Mouse (Mus musculus) E14TG2a.4 (cell line): ENCODE measurements at regions not wholly inside any gene's neighbourhood (a gene's known extent, or its start where the extent isn't known, plus 50 kb on each side); places are given as distances from the start of the nearest gene placed in this dataset.

ENCODE experiments used
- H3K27me3 ChIP-seq: 2 replicates; pipeline ENCODE4 v1.6.1; 2014; ENCODE audit warnings: low read length, control low read depth; ENCODE audit not compliant: insufficient read depth
- H3K36me3 ChIP-seq: 2 replicates; pipeline ENCODE4 v1.6.1; 2014; ENCODE audit warnings: low read length, control low read depth; ENCODE audit not compliant: insufficient read depth
- H3K4me1 ChIP-seq: replicated peaks from 2 replicates; pipeline ENCODE4 v1.6.1; 2014; ENCODE audit warnings: low read depth, low read length, control low read depth
- H3K4me3 ChIP-seq: replicated peaks from 2 replicates; pipeline ENCODE4 v1.5.1; 2014; ENCODE audit warnings: mild to moderate bottlenecking, low read length
- H3K9me3 ChIP-seq: 2 replicates; pipeline ENCODE4 v1.6.1; 2014; ENCODE audit warnings: low read length, control low read depth
- CTCF ChIP-seq: conservative IDR thresholded peaks from 2 replicates; pipeline ENCODE4 v1.5.1; 2014; ENCODE audit warnings: low read length
- NANOG ChIP-seq: IDR thresholded peaks from 2 replicates; pipeline ENCODE4 v1.6.1; 2014; ENCODE audit warnings: borderline replicate concordance, low read length, mixed read lengths
- POU5F1 ChIP-seq: IDR thresholded peaks from 2 replicates; pipeline ENCODE4 v1.6.1; 2014; ENCODE audit warnings: low read length, borderline replicate concordance

- Histone ChIP-seq H3K4me1 (no peaks in the 10 kb centered on the region), H3K36me3 (no peaks in the 10 kb centered on the region), H3K27me3 (no peaks in the 10 kb centered on the region), H3K9me3 (no peaks in the 10 kb centered on the region), H3K4me3 (no peak overlapping the region)
- TF ChIP-seq CTCF (no peak), POU5F1 (no peak), NANOG (no peak)
Observed at GRCm38 (mm10) chr13:83266591-83266990, 237.2 kb upstream of the Mef2c start.

DNA sequence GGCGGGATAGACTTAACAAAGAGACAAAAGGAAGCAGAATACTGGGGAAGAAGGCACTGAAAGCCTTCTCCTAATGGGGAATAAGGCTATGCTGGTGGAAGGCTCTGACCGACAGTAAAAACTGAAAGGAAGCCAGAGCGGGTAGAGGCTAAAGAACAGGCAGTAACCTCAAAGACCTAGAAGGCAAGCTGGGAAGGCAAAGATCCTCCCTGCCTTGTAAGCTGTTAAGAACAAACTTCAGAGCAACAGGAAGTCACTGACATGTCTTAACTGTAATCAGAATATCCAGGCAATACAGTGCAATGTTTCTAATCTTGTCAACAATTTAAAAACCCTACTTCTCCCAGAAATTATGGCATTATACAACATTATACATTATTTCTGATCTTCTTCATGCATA, 235.2 kb upstream of the Mef2c start:
- no peaks in the 10 kb centered on the region for H3K36me3 ChIP-seq
- H3K4me1 ChIP-seq = no peaks in the 10 kb centered on the region
- TF ChIP-seq CTCF (no peak), NANOG (no peak), POU5F1 (no peak)

GRCm38 (mm10) chr13:83278695-83279094, 225.1 kb upstream of the Mef2c start:
- H3K36me3 ChIP-seq = no peaks in the 10 kb centered on the region
- H3K4me1 ChIP-seq = no peaks in the 10 kb centered on the region
- TF ChIP-seq POU5F1 = no peak
- TF ChIP-seq CTCF = no peak
- no peak for TF ChIP-seq NANOG

More for the DNA sequence above, 235.2 kb upstream of the Mef2c start:
- Histone ChIP-seq H3K27me3 (no peaks in the 10 kb centered on the region), H3K4me3 (no peak overlapping the region), H3K9me3 (no peaks in the 10 kb centered on the region)

DNA sequence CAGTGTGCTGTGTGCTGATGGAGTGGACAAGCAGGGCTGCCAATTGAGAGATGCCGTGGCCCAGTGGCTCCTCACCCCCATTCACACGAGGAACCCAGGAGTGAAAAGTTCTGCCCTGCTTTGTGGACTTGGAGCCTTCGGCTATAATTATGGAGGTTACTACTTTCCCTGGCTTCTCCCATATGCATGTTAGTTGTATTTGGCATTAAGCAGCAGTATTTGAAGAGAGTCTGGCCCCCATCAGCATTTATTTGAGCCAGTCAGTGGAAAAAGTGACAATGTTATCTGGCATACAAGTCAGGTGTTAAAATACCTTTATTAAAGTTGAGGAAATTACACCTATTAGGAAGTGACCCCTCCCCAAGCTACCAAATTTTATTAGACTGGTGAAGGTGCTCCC, 196.1 kb upstream of the Mef2c start:
- H3K9me3 ChIP-seq = no peaks in the 10 kb centered on the region
- no peaks in the 10 kb centered on the region for H3K36me3 ChIP-seq
- TF ChIP-seq NANOG (no peak), CTCF (no peak), POU5F1 (no peak)
- no peaks in the 10 kb centered on the region for H3K27me3 ChIP-seq
- H3K4me3 ChIP-seq = no peak overlapping the region
- no peaks in the 10 kb centered on the region for H3K4me1 ChIP-seq

More at GRCm38 (mm10) chr13:83278695-83279094, 225.1 kb upstream of the Mef2c start:
- Histone ChIP-seq H3K27me3 (no peaks in the 10 kb centered on the region), H3K9me3 (no peaks in the 10 kb centered on the region), H3K4me3 (no peak overlapping the region)

- no peak overlapping the region for H3K4me3 ChIP-seq
- TF ChIP-seq NANOG (no peak), CTCF (no peak), POU5F1 (no peak)
- no peaks in the 10 kb centered on the region for H3K36me3 ChIP-seq
- no peaks in the 10 kb centered on the region for H3K9me3 ChIP-seq
- no peaks in the 10 kb centered on the region for H3K4me1 ChIP-seq
- H3K27me3 ChIP-seq = no peaks in the 10 kb centered on the region
Observed at GRCm38 (mm10) chr13:83328488-83328887, 175.3 kb upstream of the Mef2c start.

DNA sequence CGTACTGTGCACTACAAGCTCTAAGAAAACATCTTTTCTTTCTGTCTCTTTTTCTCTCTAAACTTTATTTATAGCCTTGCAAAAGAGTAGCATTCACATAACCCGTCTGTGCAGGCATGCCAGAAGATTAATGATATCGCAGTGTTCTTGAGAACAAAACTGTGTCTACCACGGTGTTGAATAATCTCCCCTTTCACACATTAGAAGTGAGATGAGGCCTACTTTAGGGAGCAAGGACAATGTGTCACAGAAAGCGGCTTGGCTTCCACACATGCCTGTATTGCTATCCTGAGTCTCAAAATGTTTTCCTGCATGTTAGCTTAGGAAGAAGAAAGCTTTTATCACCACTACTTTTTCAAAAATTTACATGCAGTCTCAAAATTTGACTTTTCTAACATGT, 170.1 kb upstream of the Mef2c start:
- H3K9me3 ChIP-seq = no peaks in the 10 kb centered on the region
- no peaks in the 10 kb centered on the region for H3K27me3 ChIP-seq
- TF ChIP-seq CTCF = no peak
- TF ChIP-seq NANOG = no peak
- TF ChIP-seq POU5F1 = no peak
- H3K4me1 ChIP-seq = no peaks in the 10 kb centered on the region
- no peaks in the 10 kb centered on the region for H3K36me3 ChIP-seq
- H3K4me3 ChIP-seq = no peak overlapping the region

GRCm38 (mm10) chr13:83344611-83345319, 159.1 kb upstream of the Mef2c start:
- no peaks in the 10 kb centered on the region for H3K27me3 ChIP-seq
- H3K9me3 ChIP-seq = no peaks in the 10 kb centered on the region
- no peaks in the 10 kb centered on the region for H3K36me3 ChIP-seq
- TF ChIP-seq POU5F1 (no peak), CTCF (no peak), NANOG (no peak)
- no peaks in the 10 kb centered on the region for H3K4me1 ChIP-seq
- H3K4me3 ChIP-seq = no peak overlapping the region

DNA sequence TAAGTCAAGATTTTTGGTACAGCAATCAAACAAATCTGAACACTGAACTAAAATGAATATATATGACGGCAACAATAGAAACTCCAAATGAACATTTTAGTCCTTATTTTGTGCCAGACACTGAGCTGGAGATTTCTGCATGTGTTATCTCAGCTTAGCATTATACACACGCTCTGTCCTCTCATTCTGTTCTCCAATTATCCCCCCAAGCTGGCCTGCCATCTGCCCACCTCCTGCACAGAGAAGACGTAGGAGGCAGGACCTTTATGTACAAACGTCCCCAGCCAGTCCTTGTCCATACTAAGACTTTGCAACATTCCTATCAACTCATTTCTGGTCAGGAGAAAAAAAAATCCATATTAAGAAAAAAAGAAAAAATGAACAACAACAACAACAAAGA, 148.5 kb upstream of the Mef2c start:
- TF ChIP-seq NANOG = no peak
- no peak for TF ChIP-seq CTCF
- no peak for TF ChIP-seq POU5F1

DNA sequence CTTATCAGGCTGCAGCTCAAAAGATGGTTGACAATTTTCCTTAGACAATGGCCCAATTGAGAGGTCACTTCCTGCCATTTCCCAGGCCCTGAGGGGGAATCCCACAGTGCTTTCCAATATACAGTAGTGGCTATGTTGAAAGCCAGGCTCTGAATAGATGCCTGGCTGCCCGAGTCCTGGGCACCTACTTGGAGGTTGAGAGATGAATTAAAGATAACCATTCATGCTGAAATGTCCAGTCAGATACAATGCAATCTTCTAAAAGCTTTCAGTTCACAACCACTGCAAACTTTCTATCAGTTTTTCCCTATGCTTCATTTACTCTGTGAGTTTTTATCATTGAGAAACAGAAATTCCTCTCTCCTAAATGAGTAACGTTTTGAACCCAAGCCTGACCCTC, 143.3 kb upstream of the Mef2c start:
- no peaks in the 10 kb centered on the region for H3K27me3 ChIP-seq
- H3K9me3 ChIP-seq = no peaks in the 10 kb centered on the region
- no peak for TF ChIP-seq NANOG
- TF ChIP-seq POU5F1 = no peak
- H3K4me1 ChIP-seq = no peaks in the 10 kb centered on the region
- no peak overlapping the region for H3K4me3 ChIP-seq
- H3K36me3 ChIP-seq = no peaks in the 10 kb centered on the region

More for the DNA sequence above, 148.5 kb upstream of the Mef2c start:
- H3K9me3 ChIP-seq = no peaks in the 10 kb centered on the region
- no peaks in the 10 kb centered on the region for H3K4me1 ChIP-seq
- H3K27me3 ChIP-seq = no peaks in the 10 kb centered on the region
- H3K36me3 ChIP-seq = no peaks in the 10 kb centered on the region
- no peak overlapping the region for H3K4me3 ChIP-seq
